Mouse (Mus musculus): ENCODE measurements around the gene Kndc1.

Kndc1 gene

DNA sequence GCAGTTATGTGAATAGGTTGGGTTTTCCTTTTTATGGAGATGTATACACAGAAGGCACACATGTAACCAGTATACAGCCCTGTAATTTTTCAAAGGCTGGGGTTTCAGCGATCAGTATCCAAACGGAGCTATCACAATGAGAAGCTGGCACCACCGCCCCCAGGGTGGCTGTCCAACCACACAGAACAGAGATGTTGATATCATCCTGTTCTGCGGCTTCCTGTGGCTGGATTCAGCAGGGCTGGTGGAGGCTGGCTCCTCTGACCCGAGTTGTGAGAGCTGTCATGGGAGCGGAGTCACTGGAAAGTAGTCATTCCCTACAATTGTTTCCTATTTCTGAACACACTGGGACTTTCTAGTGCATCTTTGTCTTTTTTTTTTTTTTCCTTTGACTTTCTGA lies 10.8 kb downstream of the Kndc1 start:
- peak; percentile 53 for DNase-seq (ENCODE audit: low read depth, low spot score)

DNA sequence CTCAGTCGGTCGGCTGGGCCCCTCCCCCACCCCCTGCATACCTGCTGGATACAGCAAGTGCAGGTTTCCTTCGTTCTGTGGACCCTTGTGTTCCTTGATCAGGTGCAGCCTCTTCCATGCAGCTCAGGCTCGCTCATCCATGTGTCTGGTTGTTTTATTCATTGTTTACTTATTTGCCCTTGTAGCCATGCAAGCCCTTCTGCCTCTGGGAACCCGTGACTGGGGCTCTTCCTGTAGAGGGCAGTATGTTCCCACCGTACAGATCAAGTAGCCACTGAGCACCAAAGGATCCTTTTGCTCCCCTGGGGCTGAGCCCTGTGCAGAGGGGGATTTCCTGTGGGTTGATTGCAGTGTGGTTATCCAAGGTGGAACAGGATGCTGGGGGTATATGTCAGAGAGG lies 11.2 kb downstream of the Kndc1 start:
- peak; percentile 73 for DNase-seq (ENCODE audit: low read depth, low spot score)

- peak; percentile 68 for DNase-seq (ENCODE audit: low read depth, low spot score)
These were observed 13.7 kb downstream of the Kndc1 start for GRCm38 (mm10) chr7:139908176-139908575.

GRCm38 (mm10) chr7:139909469-139909868 lies 15.0 kb downstream of the Kndc1 start:
- DNase-seq (ENCODE audit: low read depth, low spot score): no peak

- no peak for DNase-seq (ENCODE audit: low read depth, low spot score)
These were observed 15.8 kb downstream of the Kndc1 start for GRCm38 (mm10) chr7:139910204-139910835.

GRCm38 (mm10) chr7:139914141-139915047 lies 19.9 kb downstream of the Kndc1 start:
- no peak for DNase-seq (ENCODE audit: low read depth, low spot score)

DNA sequence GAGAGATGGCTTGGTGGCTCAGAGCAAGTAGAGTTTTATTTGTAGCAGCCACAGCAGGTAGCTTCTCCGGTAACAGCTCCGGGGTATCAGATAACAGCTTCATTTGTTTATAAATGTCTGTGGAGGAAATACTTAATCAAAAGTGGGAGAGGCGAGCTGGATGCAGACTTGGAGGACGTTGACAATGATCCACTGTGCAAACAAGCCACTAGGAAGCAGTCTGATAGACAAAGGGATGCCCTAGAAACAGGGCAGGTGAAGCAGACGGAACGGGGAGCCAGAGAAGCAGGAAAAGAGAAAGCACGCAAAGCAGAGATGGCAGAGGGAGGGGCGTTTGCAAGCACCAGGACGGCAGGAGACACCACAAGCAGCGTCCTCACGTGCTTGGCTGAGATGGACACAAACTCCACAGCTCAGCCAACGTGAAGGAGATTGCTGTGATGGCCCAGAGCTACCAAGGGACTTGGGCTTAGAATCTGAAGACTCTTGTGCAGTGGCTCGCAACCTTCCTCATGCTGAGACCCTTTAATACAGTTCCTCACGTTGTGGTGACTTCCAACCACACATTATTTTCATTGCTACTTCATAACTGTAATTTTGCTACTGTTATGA lies 21.3 kb downstream of the Kndc1 start:
- DNase-seq (ENCODE audit: low read depth, low spot score): no peak

DNA sequence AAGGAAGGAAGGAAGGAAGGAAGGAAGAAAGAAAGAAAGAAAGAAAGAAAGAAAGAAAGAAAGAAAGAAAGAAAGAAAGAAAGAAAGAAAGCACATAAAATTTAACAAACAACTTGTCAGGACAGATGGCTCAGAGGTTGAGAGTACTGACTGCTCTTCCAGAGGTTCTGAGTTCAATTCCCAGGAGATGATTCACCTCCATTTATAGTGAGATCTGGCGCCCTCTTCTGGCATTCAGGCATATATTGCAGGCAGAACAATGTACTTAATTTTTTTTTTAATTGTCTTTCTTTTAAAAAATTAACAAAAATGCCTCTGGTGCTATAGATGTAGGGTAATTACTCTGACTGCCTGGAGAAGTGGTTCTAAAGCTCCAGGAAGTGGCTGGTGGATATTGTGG lies 21.8 kb downstream of the Kndc1 start:
- DNase-seq (ENCODE audit: low read depth, low spot score): peak; percentile 66

GRCm38 (mm10) chr7:139918262-139918661 lies 23.8 kb downstream of the Kndc1 start:
- DNase-seq (ENCODE audit: low read depth, low spot score): no peak

GRCm38 (mm10) chr7:139930732-139931131 lies 36.2 kb downstream of the Kndc1 start:
- DNase-seq (ENCODE audit: low read depth, low spot score): peak; percentile 43

GRCm38 (mm10) chr7:139936705-139937104 lies 42.2 kb downstream of the Kndc1 start:
- DNase-seq (ENCODE audit: low read depth, low spot score): no peak

- no peak for DNase-seq (ENCODE audit: low read depth, low spot score)
These were observed 42.6 kb downstream of the Kndc1 start for GRCm38 (mm10) chr7:139937138-139937537.

DNA sequence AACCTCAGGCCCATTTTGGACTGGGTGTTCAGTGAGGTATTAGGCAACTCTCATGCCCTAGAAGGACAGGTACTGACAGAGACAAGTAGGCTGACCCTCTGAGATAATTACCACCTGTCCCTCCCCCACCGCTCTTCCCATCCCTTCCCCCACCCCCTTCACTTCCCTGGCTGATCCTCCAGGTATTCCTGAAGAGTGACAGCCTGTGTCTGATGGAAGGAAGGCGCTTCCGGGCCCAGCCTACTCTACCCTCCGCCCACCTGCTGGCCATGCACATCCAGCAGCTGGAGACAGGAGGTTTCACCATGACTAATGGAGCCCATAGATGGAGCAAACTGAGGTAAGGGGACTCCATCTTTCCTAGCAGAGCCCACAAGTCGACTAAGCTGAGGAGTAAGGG lies 43.3 kb downstream of the Kndc1 start:
- DNase-seq (ENCODE audit: low read depth, low spot score): no peak

DNA sequence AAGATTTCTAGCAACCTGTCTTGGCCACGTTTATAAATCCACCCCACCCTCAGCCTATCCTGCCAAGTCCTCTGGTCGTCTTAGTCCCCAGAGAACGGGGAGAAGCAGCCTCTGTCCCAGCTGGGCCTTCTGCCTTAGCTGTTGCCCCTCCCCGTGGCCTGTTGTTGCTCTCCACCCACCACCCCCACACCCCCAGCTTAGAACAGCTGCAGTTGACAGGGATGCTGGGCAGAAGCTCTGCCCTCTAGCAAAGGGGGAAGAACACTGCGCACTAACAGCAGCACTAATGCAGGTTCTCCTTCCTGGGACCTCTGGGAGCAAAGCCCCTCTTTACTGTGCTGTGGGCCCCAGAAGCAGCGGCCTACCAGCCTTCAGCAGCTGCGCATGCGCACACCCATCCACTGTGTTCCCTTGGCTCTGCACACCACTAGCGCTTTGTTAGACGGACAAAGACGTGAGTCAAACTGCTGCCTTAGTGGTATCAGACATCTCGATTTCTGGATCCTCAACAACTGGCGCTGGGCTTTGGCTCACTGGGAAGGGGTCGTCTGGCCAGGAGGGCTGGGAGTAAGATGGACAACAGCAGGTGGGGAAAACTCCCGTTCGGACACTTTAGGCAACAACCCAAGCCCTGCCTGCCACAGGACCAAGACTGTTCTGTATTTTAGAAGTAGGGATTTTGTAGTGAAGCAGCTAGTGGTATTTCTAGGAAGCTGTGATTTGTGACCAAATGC lies 46.1 kb downstream of the Kndc1 start:
- no peak for DNase-seq (ENCODE audit: low read depth, low spot score)

GRCm38 (mm10) chr7:139943674-139944281 lies 49.3 kb downstream of the Kndc1 start, which contains the start of gene Utf1:
Gene Utf1, plus strand, starts transcription at chr7:139943789.
- DNase-seq (ENCODE audit: low read depth, low spot score): peak; percentile 31

- no peak for DNase-seq (ENCODE audit: low read depth, low spot score)
These were observed 50.1 kb downstream of the Kndc1 start for GRCm38 (mm10) chr7:139944291-139945240.

- DNase-seq (ENCODE audit: low read depth, low spot score): no peak
These were observed 51.0 kb downstream of the Kndc1 start for GRCm38 (mm10) chr7:139945516-139945915.

- DNase-seq (ENCODE audit: low read depth, low spot score): no peak
These were observed 51.5 kb downstream of the Kndc1 start for GRCm38 (mm10) chr7:139946032-139946431.

DNA sequence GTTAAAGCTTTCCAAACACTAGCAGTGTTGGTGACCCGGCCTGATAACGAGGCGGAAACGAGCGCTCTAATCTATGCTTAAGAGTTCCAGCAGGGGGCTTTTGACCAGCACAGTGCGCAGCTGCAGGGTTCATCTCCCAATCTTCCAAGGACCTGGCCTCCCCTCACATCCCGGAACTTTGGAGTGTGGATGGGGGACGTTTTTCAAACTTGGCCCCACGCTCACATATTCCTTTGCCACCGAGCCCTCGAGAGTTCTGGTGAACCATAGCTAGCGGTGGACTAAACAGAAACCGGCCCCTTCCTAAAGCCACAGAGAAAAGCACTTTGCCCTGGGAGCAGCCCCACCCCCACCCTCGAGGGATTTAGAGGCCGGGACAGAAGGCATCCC lies 55.4 kb downstream of the Kndc1 start:
- DNase-seq (ENCODE audit: low read depth, low spot score): no peak

DNA sequence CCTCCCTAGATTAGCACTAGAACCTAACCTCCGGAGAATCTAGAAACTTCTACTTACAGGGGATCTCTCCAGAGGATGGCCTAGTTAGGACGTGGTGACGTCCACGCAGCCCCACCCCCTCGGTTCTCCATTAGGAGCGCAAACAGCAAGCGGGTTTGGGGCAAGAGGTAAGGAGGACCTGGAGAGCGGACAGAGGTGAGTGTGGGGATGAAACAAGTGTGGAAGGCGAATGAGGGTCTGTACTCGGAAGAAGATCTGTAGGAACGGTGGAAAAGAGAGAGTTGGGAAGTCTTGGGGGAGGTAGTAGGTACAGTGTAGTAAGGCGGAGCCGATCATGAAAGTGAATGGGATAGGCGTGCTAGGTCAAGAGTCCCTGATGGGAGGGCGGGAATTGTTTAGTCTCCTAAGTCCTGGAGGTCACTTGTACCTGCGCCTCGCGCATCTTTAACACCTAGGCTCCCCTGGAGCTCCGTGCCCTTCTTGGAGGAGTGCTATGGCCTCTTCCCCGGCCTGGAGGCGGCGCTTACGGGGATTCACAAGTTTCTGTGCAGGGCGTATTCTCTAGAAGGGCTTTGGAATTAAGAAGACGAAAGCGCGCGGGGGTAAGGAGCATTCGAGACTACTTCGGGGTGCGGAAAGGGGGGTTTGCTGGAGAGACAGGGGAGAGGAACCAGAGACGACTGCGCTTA lies 55.9 kb downstream of the Kndc1 start:
- peak; percentile 25 for DNase-seq (ENCODE audit: low read depth, low spot score)

All from brain, adult 2 months (tissue).